Mouse (Mus musculus): ENCODE measurements at regions not wholly inside any gene's neighbourhood (a gene's known extent, or its start where the extent isn't known, plus 50 kb on each side); places are given as distances from the start of the nearest gene placed in this dataset.

GRCm38 (mm10) chr2:96253661-96254060 lies 64.3 kb upstream of the Lrrc4c start:
- TF ChIP-seq CTCF (IDR thresholded peaks at IDR 0.05; ENCODE audit: borderline replicate concordance, extremely low read depth, insufficient read depth, insufficient read length) (no peak), POLR2A (IDR thresholded peaks at IDR 0.05; ENCODE audit: borderline replicate concordance, extremely low read depth, insufficient read depth, insufficient read length, poor library complexity, severe bottlenecking) (no peak)

All from brain, embryonic 14.5 days (tissue).